Mouse (Mus musculus): Measurements from ENCODE around the gene Zc3h14. TPM values are rescaled to one million over a fixed set of nuclear protein-coding genes. Genes with fewer than 3 reads are reported as not detected.

Gene Zc3h14
- 152 and 160 TPM in 2 replicates for polyA plus RNA-seq (2016; fragmentation: Nextera tagmentation; extraction: Ambion mirVana)

GRCm38 (mm10) chr12:98746746-98747379, at the start of gene Zc3h14:
Zc3h14 (plus strand) TSS chr12:98746964.
- peak; percentile 87 for ATAC-seq (ENCODE audit: insufficient number of reproducible peaks, insufficient read depth, low FRiP score, low TSS enrichment, low read depth)
- peak within 1 kb of the TSS; percentile 89 for H3K4me3 ChIP-seq (replicated peaks)
- under 1% methylated on average over 68 of the region's 87 CpGs for WGBS

GRCm38 (mm10) chr12:98697202-98697601, 49.6 kb upstream of the Zc3h14 start:
- no peak overlapping the region for H3K27ac ChIP-seq
- ATAC-seq (ENCODE audit: insufficient number of reproducible peaks, insufficient read depth, low FRiP score, low TSS enrichment, low read depth), result no peak
- 73% methylated on average over 5 of the region's 5 CpGs for WGBS

More at GRCm38 (mm10) chr12:98746746-98747379, at the start of gene Zc3h14:
- Histone ChIP-seq H3K9ac (replicated peaks) (peak within 1 kb of the TSS; percentile 92), H3K36me3 (peaks cover 9% of the 10 kb centered on the region; the same call in 1 of the 2 replicates), H3K4me2 (peak within 1 kb of the TSS; percentile 64), H3K4me1 (replicated peaks) (peaks cover 14% of the 10 kb centered on the region), H3K9me3 (no peaks in the 10 kb centered on the region), H3K27me3 (no peaks in the 10 kb centered on the region; the same call in 1 of the 2 replicates), H3K27ac (peak within 1 kb of the TSS; percentile 95)

GRCm38 (mm10) chr12:98701564-98701963, 45.2 kb upstream of the Zc3h14 start:
- peaks cover 36% of the 10 kb centered on the region for H3K36me3 ChIP-seq
- no peak overlapping the region for H3K9ac ChIP-seq (replicated peaks)
- no peaks in the 10 kb centered on the region for H3K4me1 ChIP-seq (replicated peaks)
- no peak overlapping the region for H3K4me3 ChIP-seq (replicated peaks)
- H3K27ac ChIP-seq, result no peak overlapping the region
- H3K4me2 ChIP-seq, result no peak overlapping the region
- ATAC-seq (ENCODE audit: insufficient number of reproducible peaks, insufficient read depth, low FRiP score, low TSS enrichment, low read depth), result no peak
- WGBS, result 88% methylated on average over 9 of the region's 9 CpGs
- no peaks in the 10 kb centered on the region for H3K27me3 ChIP-seq
- no peaks in the 10 kb centered on the region for H3K9me3 ChIP-seq

More at GRCm38 (mm10) chr12:98697202-98697601, 49.6 kb upstream of the Zc3h14 start:
- Histone ChIP-seq H3K4me1 (replicated peaks) (no peaks in the 10 kb centered on the region), H3K9ac (replicated peaks) (no peak overlapping the region), H3K9me3 (no peaks in the 10 kb centered on the region), H3K4me2 (no peak overlapping the region), H3K4me3 (replicated peaks) (no peak overlapping the region), H3K27me3 (no peaks in the 10 kb centered on the region), H3K36me3 (peaks cover 13% of the 10 kb centered on the region)

GRCm38 (mm10) chr12:98703554-98703953, 43.2 kb upstream of the Zc3h14 start:
- Histone ChIP-seq H3K27me3 (no peaks in the 10 kb centered on the region), H3K36me3 (peaks cover 44% of the 10 kb centered on the region), H3K4me2 (no peak overlapping the region), H3K4me1 (replicated peaks) (no peaks in the 10 kb centered on the region), H3K4me3 (replicated peaks) (no peak overlapping the region), H3K9ac (replicated peaks) (no peak overlapping the region), H3K27ac (no peak overlapping the region), H3K9me3 (no peaks in the 10 kb centered on the region)
- 77% methylated on average over 2 of the region's 2 CpGs for WGBS
- no peak for ATAC-seq (ENCODE audit: insufficient number of reproducible peaks, insufficient read depth, low FRiP score, low TSS enrichment, low read depth)

GRCm38 (mm10) chr12:98703961-98704360, 42.8 kb upstream of the Zc3h14 start:
- no peak for ATAC-seq (ENCODE audit: insufficient number of reproducible peaks, insufficient read depth, low FRiP score, low TSS enrichment, low read depth)

GRCm38 (mm10) chr12:98712819-98713218, 33.9 kb upstream of the Zc3h14 start:
- 0 out of 2 replicates have a peak, but pooled peaks cover 4% of the 10 kb centered on the region for H3K4me1 ChIP-seq (replicated peaks)
- WGBS, result 74% methylated on average over 6 of the region's 6 CpGs
- H3K36me3 ChIP-seq, result peaks cover 8% of the 10 kb centered on the region; the same call in 1 of the 2 replicates
- no peak overlapping the region for H3K9ac ChIP-seq (replicated peaks)
- no peaks in the 10 kb centered on the region for H3K27me3 ChIP-seq
- no peak overlapping the region for H3K4me3 ChIP-seq (replicated peaks)
- H3K4me2 ChIP-seq, result no peak overlapping the region
- H3K27ac ChIP-seq, result no peak overlapping the region
- no peaks in the 10 kb centered on the region for H3K9me3 ChIP-seq
- no peak for ATAC-seq (ENCODE audit: insufficient number of reproducible peaks, insufficient read depth, low FRiP score, low TSS enrichment, low read depth)

More at GRCm38 (mm10) chr12:98703961-98704360, 42.8 kb upstream of the Zc3h14 start:
- H3K4me3 ChIP-seq (replicated peaks), result no peak overlapping the region
- 90% methylated on average over 10 of the region's 10 CpGs for WGBS
- no peak overlapping the region for H3K4me2 ChIP-seq
- H3K27me3 ChIP-seq, result no peaks in the 10 kb centered on the region
- no peaks in the 10 kb centered on the region for H3K9me3 ChIP-seq
- no peak overlapping the region for H3K9ac ChIP-seq (replicated peaks)
- H3K4me1 ChIP-seq (replicated peaks), result no peaks in the 10 kb centered on the region
- H3K27ac ChIP-seq, result no peak overlapping the region
- peaks cover 46% of the 10 kb centered on the region for H3K36me3 ChIP-seq

- 59% methylated on average over 7 of the region's 7 CpGs for WGBS
- no peak for ATAC-seq (ENCODE audit: insufficient number of reproducible peaks, insufficient read depth, low FRiP score, low TSS enrichment, low read depth)
- no peak overlapping the region for H3K27ac ChIP-seq
These were observed 33.1 kb upstream of the Zc3h14 start for GRCm38 (mm10) chr12:98713621-98714103.

GRCm38 (mm10) chr12:98714757-98715156, 32.0 kb upstream of the Zc3h14 start:
- H3K27me3 ChIP-seq, result no peaks in the 10 kb centered on the region
- no peak overlapping the region for H3K9ac ChIP-seq (replicated peaks)
- ATAC-seq (ENCODE audit: insufficient number of reproducible peaks, insufficient read depth, low FRiP score, low TSS enrichment, low read depth), result no peak
- H3K4me2 ChIP-seq, result no peak overlapping the region
- 29% methylated on average over 11 of the region's 11 CpGs for WGBS
- H3K36me3 ChIP-seq, result 0 out of 2 replicates have a peak, but pooled peaks cover 2% of the 10 kb centered on the region
- H3K9me3 ChIP-seq, result no peaks in the 10 kb centered on the region
- no peak overlapping the region for H3K27ac ChIP-seq
- H3K4me3 ChIP-seq (replicated peaks), result no peak overlapping the region
- H3K4me1 ChIP-seq (replicated peaks), result peaks cover 5% of the 10 kb centered on the region; the same call in 1 of the 2 replicates

More at GRCm38 (mm10) chr12:98713621-98714103, 33.1 kb upstream of the Zc3h14 start:
- H3K27me3 ChIP-seq, result no peaks in the 10 kb centered on the region
- H3K9ac ChIP-seq (replicated peaks), result no peak overlapping the region
- no peak overlapping the region for H3K4me2 ChIP-seq
- no peaks in the 10 kb centered on the region for H3K9me3 ChIP-seq
- H3K36me3 ChIP-seq, result peaks cover 3% of the 10 kb centered on the region; the same call in 1 of the 2 replicates
- no peak overlapping the region for H3K4me3 ChIP-seq (replicated peaks)
- H3K4me1 ChIP-seq (replicated peaks), result 0 out of 2 replicates have a peak, but pooled peaks cover 4% of the 10 kb centered on the region

GRCm38 (mm10) chr12:98716142-98716541, 30.6 kb upstream of the Zc3h14 start:
- Histone ChIP-seq H3K4me3 (replicated peaks) (no peak overlapping the region), H3K36me3 (0 out of 2 replicates have a peak, but pooled peaks cover 2% of the 10 kb centered on the region), H3K27ac (no peak overlapping the region), H3K4me1 (replicated peaks) (peaks cover 18% of the 10 kb centered on the region), H3K9me3 (no peaks in the 10 kb centered on the region), H3K4me2 (no peak overlapping the region), H3K9ac (replicated peaks) (no peak overlapping the region), H3K27me3 (no peaks in the 10 kb centered on the region)
- 89% methylated on average over 2 of the region's 2 CpGs for WGBS
- ATAC-seq (ENCODE audit: insufficient number of reproducible peaks, insufficient read depth, low FRiP score, low TSS enrichment, low read depth), result no peak

- H3K4me1 ChIP-seq (replicated peaks), result peaks cover 15% of the 10 kb centered on the region
- no peak overlapping the region for H3K4me2 ChIP-seq
- no peaks in the 10 kb centered on the region for H3K27me3 ChIP-seq
- H3K9me3 ChIP-seq, result no peaks in the 10 kb centered on the region
- no peak; the same call in 1 of the 2 replicates for ATAC-seq (ENCODE audit: insufficient number of reproducible peaks, insufficient read depth, low FRiP score, low TSS enrichment, low read depth)
- no peak overlapping the region for H3K9ac ChIP-seq (replicated peaks)
- H3K27ac ChIP-seq, result no peak overlapping the region
- WGBS, result 41% methylated on average over 3 of the region's 3 CpGs
- no peak overlapping the region for H3K4me3 ChIP-seq (replicated peaks)
- H3K36me3 ChIP-seq, result no peaks in the 10 kb centered on the region
These were observed 26.1 kb upstream of the Zc3h14 start for GRCm38 (mm10) chr12:98720628-98721027.

- ATAC-seq (ENCODE audit: insufficient number of reproducible peaks, insufficient read depth, low FRiP score, low TSS enrichment, low read depth), result no peak
- Histone ChIP-seq H3K27ac (no peak overlapping the region), H3K27me3 (no peaks in the 10 kb centered on the region), H3K9me3 (no peaks in the 10 kb centered on the region), H3K4me2 (no peak overlapping the region), H3K36me3 (no peaks in the 10 kb centered on the region), H3K9ac (replicated peaks) (no peak overlapping the region), H3K4me3 (replicated peaks) (no peak overlapping the region), H3K4me1 (replicated peaks) (peaks cover 15% of the 10 kb centered on the region)
- 56% methylated on average over 3 of the region's 3 CpGs for WGBS
These were observed 25.7 kb upstream of the Zc3h14 start for GRCm38 (mm10) chr12:98721030-98721429.
